Mouse (Mus musculus): ENCODE data around the gene Gm14435. TPM values are rescaled to one million over a fixed set of nuclear protein-coding genes. Genes with fewer than 3 reads are reported as not detected.
"Not testable (repeated sequence)": the region's sequence is repeated elsewhere in the genome, so short reads cannot be mapped to it uniquely, and the experiment has no call there.

Gm14435 gene
- 18.2 and 22.6 TPM in 2 replicates for polyA plus RNA-seq (2014; fragmentation: Nextera tagmentation; extraction: Ambion mirVana)

DNA sequence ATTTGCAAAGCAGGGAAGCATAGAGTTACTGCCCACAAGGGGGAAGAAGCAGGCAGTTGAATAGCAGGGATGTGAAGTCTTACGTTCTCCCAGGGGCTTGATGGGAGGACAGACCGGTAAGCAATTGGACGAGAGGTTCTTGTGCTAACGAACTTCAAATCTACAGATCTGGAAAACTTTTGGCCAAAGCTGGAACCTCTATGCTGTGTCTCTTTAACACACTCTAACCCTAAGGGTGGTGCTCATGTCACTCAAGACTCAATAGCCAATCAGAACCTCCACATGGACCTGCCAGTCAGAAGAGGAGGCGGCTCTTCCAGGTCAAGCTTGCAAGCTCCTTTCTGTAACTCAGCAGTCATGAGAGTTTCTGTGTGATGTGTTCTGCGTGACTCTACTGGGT is at the start of gene Gm14435:
Gm14435 (plus strand) TSS at position 301 of the 400 bp plus-strand sequence.
- H3K27me3 ChIP-seq (ENCODE audit: control insufficient read depth, insufficient read depth, low read length); H3K27ac ChIP-seq (ENCODE audit: low read length); H3K9ac ChIP-seq (replicated peaks; ENCODE audit: low read depth, low read length); H3K9me3 ChIP-seq (ENCODE audit: control insufficient read depth, low read depth, low read length); H3K36me3 ChIP-seq (ENCODE audit: control insufficient read depth, insufficient read depth, low read length); H3K4me1 ChIP-seq (ENCODE audit: control insufficient read depth, insufficient read depth, low read length); H3K4me2 ChIP-seq (replicated peaks; ENCODE audit: low read depth, low read length); H3K4me3 ChIP-seq (ENCODE audit: low read depth, low read length); ATAC-seq (ENCODE audit: insufficient number of reproducible peaks, insufficient read depth, low FRiP score, low read depth): not testable (repeated sequence)
- no CpG with 5 or more reads among the region's 6 CpGs for WGBS

Other genes starting within 250 kb of the Gm14435 start
- 6.6 and 6.9 TPM in 2 replicates for gene 2210418O10Rik, start 197.0 kb upstream of the Gm14435 start, polyA plus RNA-seq (2014; fragmentation: Nextera tagmentation; extraction: Ambion mirVana)
- gene Gm11009, start 104.1 kb upstream of the Gm14435 start, polyA plus RNA-seq (2014; fragmentation: Nextera tagmentation; extraction: Ambion mirVana), result not detected in 2 replicates
- 0.97 and 2.5 TPM in 2 replicates for gene Gm14434, start 63.2 kb downstream of the Gm14435 start, polyA plus RNA-seq (2014; fragmentation: Nextera tagmentation; extraction: Ambion mirVana)
- not detected in 2 replicates for gene Zfp967, start 97.5 kb downstream of the Gm14435 start, polyA plus RNA-seq (2014; fragmentation: Nextera tagmentation; extraction: Ambion mirVana)
- 18.1 and 26.1 TPM in 2 replicates for gene Gm14308, start 212.8 kb downstream of the Gm14435 start, polyA plus RNA-seq (2014; fragmentation: Nextera tagmentation; extraction: Ambion mirVana)
- 11.8 and 12.6 TPM in 2 replicates for gene Zfp973, start 246.9 kb downstream of the Gm14435 start, polyA plus RNA-seq (2014; fragmentation: Nextera tagmentation; extraction: Ambion mirVana)

Data from stomach, embryonic 14.5 days (tissue).